Mouse (Mus musculus): Measurements from ENCODE around the gene Gm7168. TPM values are rescaled to one million over a fixed set of nuclear protein-coding genes. Genes with fewer than 3 reads are reported as not detected.
"Not testable (repeated sequence)": the region's sequence is repeated elsewhere in the genome, so short reads cannot be mapped to it uniquely, and the experiment has no call there.

The Gm7168 gene
- polyA plus RNA-seq, 1 experiment from 2014 or later: not detected

DNA sequence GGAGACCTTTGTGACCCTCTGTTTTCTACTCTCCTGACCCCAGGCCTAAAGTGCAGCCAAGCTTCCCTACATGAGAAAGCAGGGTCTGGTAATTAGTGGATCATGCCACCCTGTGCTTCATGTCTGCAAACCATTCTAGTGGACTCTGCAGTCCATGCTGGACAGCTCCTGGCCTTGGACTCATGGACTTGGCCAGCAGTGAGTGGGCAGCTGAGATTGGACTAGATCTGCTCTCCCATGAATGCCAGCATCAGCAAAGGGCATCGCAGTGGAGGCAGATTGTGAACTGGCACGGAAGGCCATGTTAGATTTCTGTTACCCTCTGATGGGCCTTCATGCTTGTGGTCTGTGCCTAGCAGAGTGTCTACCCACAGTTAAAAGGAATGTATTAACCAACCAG is 12.8 kb upstream of the Gm7168 start:
- 98% methylated on average over 2 of the region's 2 CpGs for WGBS
- ATAC-seq (ENCODE audit: low FRiP score); H3K36me3 ChIP-seq: not testable (repeated sequence)

DNA sequence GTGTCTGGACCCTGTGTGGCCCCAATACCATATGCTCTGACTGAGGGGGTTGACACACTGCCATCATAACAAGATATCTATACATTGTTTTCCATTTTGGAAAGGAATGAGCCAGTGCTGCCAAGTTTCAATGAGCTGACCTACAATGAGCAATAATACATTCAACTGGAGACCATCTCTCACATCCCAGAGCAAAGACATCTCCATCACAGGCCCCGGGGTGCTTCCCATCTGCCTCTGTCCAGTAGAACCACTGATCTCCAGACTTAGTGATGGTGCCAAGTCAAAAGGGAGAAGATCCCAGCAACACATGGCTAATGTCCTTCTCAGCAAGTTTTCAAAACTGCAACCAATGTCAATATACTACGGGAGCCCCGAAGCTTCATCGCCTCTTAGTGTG is 10.4 kb upstream of the Gm7168 start:
- no peaks in the 10 kb centered on the region for H3K4me1 ChIP-seq (replicated peaks)
- H3K9ac ChIP-seq: no peak overlapping the region
- no peak overlapping the region for H3K4me3 ChIP-seq
- no peaks in the 10 kb centered on the region for H3K36me3 ChIP-seq
- no peaks in the 10 kb centered on the region for H3K27me3 ChIP-seq
- no peak for ATAC-seq (ENCODE audit: low FRiP score)
- no peak overlapping the region for H3K27ac ChIP-seq
- H3K4me2 ChIP-seq: no peak overlapping the region
- no peaks in the 10 kb centered on the region for H3K9me3 ChIP-seq
- 95% methylated on average over 4 of the region's 4 CpGs for WGBS

More for the DNA sequence above, 12.8 kb upstream of the Gm7168 start:
- not testable (repeated sequence) for H3K9me3 ChIP-seq; H3K4me2 ChIP-seq; H3K4me3 ChIP-seq; H3K9ac ChIP-seq; H3K4me1 ChIP-seq (replicated peaks); H3K27me3 ChIP-seq; H3K27ac ChIP-seq

DNA sequence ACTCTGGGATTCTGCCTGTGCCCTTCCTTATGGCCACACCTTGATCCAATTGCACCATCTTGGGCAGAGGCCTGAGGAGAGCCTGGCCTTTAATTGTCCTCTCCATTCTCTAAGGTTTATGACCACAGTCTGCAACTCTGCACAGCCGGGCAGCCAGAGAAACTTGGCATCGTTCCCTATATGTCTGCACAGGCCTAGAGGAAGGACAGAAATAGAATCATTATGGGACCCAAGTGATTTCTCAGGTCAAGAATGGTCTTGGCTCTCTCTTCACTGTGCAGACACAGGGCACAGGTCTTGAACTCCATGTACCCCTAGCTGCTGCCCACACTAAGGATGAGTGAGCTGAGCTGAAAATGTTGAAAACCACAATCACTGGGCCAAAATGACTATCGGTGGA is 9.5 kb upstream of the Gm7168 start:
- Histone ChIP-seq H3K4me3 (no peak overlapping the region), H3K4me1 (replicated peaks) (no peaks in the 10 kb centered on the region), H3K9me3 (no peaks in the 10 kb centered on the region), H3K36me3 (no peaks in the 10 kb centered on the region), H3K27me3 (no peaks in the 10 kb centered on the region), H3K27ac (no peak overlapping the region), H3K9ac (no peak overlapping the region), H3K4me2 (no peak overlapping the region)
- no peak for ATAC-seq (ENCODE audit: low FRiP score)
- WGBS: 80% methylated on average over 3 of the region's 3 CpGs

DNA sequence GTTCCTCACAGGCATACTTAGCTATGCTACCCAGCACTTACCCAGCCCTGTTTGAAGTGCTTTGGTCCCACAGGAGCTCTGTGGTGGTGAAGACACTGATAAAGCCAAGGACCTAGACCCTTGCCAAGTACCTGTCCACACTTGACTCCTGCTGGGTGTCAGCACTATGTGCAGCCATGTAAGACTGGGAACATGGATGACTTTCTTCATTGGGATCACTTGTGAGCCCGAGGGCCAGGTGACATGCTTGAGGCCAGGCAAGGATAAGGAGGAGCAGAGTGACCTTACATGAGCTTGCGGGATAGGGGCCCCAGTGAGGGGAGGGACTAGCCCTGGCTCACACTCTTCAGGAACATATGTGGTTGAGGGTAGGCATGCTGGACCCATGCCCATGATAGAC is 8.9 kb upstream of the Gm7168 start:
- not testable (repeated sequence) for H3K4me1 ChIP-seq (replicated peaks); H3K4me3 ChIP-seq; H3K9ac ChIP-seq; H3K9me3 ChIP-seq; ATAC-seq (ENCODE audit: low FRiP score); H3K4me2 ChIP-seq; H3K27ac ChIP-seq; H3K27me3 ChIP-seq; H3K36me3 ChIP-seq
- WGBS: 87% methylated on average over 2 of the region's 2 CpGs

DNA sequence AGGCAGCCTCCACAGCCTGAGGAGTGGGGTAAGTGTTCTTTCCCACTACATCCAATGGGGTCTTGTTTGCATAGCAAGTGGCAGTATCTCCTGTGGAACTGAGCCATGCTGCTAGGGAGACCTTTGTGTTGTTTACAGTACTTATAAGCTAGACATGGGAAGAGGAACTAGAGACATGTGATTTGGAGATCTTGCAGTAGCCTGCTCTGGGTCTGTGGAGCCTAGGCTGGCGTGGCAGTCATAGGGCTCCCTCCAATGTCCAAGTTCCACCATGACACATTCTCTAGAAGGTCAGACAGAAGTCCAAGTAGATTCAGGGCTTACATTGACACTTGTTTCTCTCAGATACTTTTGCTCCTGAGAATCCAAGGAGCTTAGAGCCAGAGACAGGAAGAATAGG is 7.7 kb upstream of the Gm7168 start:
- Histone ChIP-seq H3K9me3 (no peaks in the 10 kb centered on the region), H3K27ac (no peak overlapping the region), H3K27me3 (no peaks in the 10 kb centered on the region), H3K36me3 (no peaks in the 10 kb centered on the region), H3K4me1 (replicated peaks) (no peaks in the 10 kb centered on the region), H3K9ac (no peak overlapping the region), H3K4me2 (no peak overlapping the region), H3K4me3 (no peak overlapping the region)
- WGBS: 83% methylated on average over 1 of the region's 1 CpGs
- ATAC-seq (ENCODE audit: low FRiP score): no peak

DNA sequence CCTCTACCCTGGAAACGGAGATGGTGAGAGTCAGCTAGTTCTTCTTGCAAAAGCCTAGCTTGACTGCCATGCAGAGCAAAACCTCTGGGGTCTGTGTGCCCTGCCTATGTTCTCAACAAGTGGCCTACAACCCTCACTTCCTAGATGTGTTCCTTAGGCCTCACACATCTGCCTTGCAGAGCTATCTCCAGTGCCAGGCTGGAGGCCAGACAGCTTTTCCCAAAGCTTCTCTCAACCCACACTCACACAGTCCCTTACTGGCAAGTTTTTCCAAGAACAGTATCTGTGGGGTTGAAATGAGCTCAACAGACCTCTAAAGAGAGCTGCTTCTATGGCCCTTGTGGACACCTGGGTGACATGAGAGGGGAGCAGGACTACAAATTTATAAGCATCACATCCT is 3.4 kb downstream of the Gm7168 start:
- not testable (repeated sequence) for H3K27me3 ChIP-seq; H3K36me3 ChIP-seq; H3K4me3 ChIP-seq; H3K4me1 ChIP-seq (replicated peaks); H3K4me2 ChIP-seq; H3K9me3 ChIP-seq; H3K9ac ChIP-seq; ATAC-seq (ENCODE audit: low FRiP score); H3K27ac ChIP-seq
- WGBS: 83% methylated on average over 1 of the region's 1 CpGs

DNA sequence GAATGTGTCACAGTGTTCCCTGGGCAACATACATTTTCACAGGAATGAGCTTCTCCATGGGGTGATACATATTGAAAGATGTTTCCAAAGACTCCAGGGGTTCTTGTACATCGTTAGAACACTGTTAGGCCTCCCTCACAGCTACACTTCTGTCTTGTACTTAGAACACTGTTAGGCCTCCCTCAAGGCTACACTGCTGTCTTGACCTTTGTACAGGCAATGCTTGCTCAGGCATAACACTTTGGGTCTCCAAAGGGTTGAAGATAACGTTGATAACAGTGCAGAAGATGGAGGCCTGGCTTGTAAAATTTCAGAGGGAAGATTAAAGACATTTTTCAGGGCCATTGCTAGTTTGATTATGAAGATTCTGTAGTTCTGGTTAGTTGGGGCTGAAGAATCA is 10.0 kb downstream of the Gm7168 start:
- not testable (repeated sequence) for H3K4me3 ChIP-seq; H3K36me3 ChIP-seq; H3K9me3 ChIP-seq; H3K9ac ChIP-seq; H3K27me3 ChIP-seq; H3K4me2 ChIP-seq; ATAC-seq (ENCODE audit: low FRiP score); H3K4me1 ChIP-seq (replicated peaks); H3K27ac ChIP-seq
- WGBS: 68% methylated on average over 1 of the region's 2 CpGs

DNA sequence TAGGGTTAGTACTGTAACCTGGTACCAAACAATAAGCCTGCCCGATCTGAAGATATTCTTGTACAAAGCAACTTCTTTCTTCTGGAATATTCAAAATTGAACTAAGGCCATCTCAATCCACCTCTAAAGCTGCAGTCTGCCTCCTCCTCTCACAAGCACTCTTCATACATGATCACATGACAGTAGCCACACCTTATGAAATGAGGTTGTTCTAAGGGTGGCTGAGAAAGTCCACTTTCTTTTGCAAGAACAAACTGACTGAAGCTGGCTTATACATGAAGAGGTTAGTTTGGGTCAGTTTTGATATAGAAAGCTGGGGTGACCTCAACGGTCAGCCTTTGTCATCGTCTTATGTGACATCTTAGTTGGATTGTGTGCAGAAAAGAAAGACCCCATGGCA is 14.1 kb downstream of the Gm7168 start:
- H3K4me3 ChIP-seq; H3K9ac ChIP-seq; H3K27ac ChIP-seq; H3K4me1 ChIP-seq (replicated peaks); H3K9me3 ChIP-seq; ATAC-seq (ENCODE audit: low FRiP score); H3K27me3 ChIP-seq; H3K36me3 ChIP-seq; H3K4me2 ChIP-seq: not testable (repeated sequence)
- 96% methylated on average over 3 of the region's 3 CpGs for WGBS

DNA sequence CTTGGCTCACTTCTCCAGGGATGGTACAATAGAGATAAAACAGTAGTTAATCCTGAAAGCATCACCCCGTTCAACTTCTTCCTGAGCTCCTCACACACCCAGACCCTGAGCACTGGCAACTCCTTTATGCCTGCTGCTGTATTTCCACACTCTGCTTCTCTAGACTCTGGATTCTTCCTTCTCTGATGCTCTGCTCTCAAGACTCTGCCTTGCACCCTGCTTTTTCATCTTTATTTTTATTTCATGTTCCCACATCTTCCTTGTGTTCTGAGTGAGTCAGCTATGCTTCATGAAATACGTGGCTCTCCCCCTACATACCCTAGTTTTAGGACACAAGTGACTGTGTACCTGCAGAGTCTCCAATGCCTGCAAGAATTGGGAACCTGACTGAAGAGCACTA is 16.9 kb downstream of the Gm7168 start:
- not testable (repeated sequence) for H3K27me3 ChIP-seq; H3K36me3 ChIP-seq; H3K4me3 ChIP-seq; ATAC-seq (ENCODE audit: low FRiP score); H3K9ac ChIP-seq; H3K4me2 ChIP-seq; H3K4me1 ChIP-seq (replicated peaks); H3K27ac ChIP-seq; H3K9me3 ChIP-seq
- 58% methylated on average over 1 of the region's 2 CpGs for WGBS

DNA sequence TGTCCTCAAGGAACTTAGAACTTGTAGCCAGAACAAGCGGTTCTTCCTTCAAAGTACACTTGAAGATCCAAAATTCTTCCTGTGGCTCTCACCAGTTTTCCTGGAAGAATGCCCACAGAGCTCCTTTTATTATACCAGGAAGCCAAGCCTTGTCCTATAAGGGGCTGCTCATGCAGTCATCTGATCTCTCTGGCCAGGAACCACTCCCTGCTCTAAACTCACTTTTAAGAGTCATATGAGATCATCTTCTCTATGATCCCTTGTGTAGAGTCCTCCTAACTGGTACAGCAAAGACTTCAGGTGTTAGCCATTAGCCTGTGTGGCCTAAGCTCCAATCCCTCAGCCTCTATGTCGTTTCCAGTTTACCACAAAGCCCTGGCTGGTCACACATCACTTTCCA is 21.7 kb downstream of the Gm7168 start:
- H3K27ac ChIP-seq; H3K4me1 ChIP-seq (replicated peaks); H3K27me3 ChIP-seq; H3K36me3 ChIP-seq; H3K9ac ChIP-seq; ATAC-seq (ENCODE audit: low FRiP score); H3K9me3 ChIP-seq; H3K4me2 ChIP-seq; H3K4me3 ChIP-seq: not testable (repeated sequence)
- 83% methylated on average over 1 of the region's 2 CpGs for WGBS

DNA sequence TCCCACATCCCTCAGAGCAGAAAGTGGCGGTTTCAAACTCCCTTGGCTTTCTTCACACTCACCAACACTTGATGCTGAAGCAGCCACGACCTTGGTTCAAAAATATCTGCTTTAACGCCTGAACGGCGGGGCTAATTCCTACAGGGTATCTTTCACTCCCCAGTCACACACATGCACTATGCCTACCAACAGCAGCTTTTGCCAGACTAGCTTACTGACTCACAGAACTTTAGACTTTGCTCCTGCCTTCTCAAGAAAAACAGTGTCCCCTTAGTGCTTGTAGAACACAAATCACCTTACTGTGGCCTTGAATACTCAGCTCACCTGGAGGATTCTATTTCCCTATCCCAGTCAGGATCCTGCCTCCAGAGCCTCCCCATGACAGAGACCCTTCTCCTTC is 22.6 kb downstream of the Gm7168 start:
- H3K4me2 ChIP-seq; H3K9me3 ChIP-seq; H3K27ac ChIP-seq; ATAC-seq (ENCODE audit: low FRiP score); H3K4me1 ChIP-seq (replicated peaks); H3K9ac ChIP-seq; H3K27me3 ChIP-seq; H3K36me3 ChIP-seq; H3K4me3 ChIP-seq: not testable (repeated sequence)
- 89% methylated on average over 5 of the region's 5 CpGs for WGBS

DNA sequence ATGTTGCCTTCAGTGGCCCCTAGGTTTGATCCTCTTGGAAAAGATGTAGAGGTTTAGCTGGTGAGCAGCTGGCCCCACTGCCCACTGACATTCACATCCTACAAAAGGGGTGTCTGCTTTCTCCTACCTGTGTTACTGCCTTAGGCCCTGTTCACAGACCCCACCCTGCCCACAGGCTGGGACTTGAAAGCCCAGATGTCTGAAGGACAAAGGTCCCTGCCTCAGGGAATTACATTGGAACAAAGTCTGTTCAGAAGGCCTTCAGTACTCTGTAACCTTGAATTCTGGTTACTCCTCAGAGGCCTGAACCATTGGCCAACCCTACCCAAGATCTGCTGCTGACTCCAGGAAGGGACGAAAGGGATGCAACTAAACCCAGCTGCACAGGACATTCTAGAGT is 39.5 kb downstream of the Gm7168 start:
- H3K4me3 ChIP-seq: no peak overlapping the region
- no peaks in the 10 kb centered on the region for H3K36me3 ChIP-seq
- H3K27ac ChIP-seq: no peak overlapping the region
- H3K27me3 ChIP-seq: no peaks in the 10 kb centered on the region
- no peak overlapping the region for H3K4me2 ChIP-seq
- no peak for ATAC-seq (ENCODE audit: low FRiP score)
- H3K9ac ChIP-seq: no peak overlapping the region
- no peaks in the 10 kb centered on the region for H3K9me3 ChIP-seq
- H3K4me1 ChIP-seq (replicated peaks): no peaks in the 10 kb centered on the region
- 97% methylated on average over 1 of the region's 1 CpGs for WGBS

DNA sequence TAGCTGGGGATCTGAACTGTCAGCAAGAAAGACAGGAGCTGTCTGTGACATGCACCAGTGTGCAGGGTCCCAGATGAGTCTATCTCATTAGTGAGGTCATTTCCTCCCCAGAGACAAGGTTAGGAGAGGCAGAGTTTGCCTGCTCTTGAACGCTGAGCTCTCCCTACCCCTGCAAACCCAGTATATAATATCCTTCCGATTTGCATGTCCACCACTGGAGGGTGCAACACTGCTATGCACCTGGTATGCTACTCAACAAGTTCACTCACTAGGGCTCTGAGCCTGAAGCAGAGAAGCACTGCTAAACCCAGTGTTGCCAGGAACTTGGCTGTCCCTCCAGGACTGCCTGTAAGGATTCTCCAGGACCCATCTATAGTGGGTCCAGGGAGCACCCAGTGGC is 45.3 kb downstream of the Gm7168 start:
- H3K4me2 ChIP-seq; H3K36me3 ChIP-seq; H3K4me3 ChIP-seq; H3K27ac ChIP-seq; ATAC-seq (ENCODE audit: low FRiP score); H3K9me3 ChIP-seq; H3K27me3 ChIP-seq; H3K4me1 ChIP-seq (replicated peaks); H3K9ac ChIP-seq: not testable (repeated sequence)
- 66% methylated on average over 2 of the region's 2 CpGs for WGBS
